15 mouse cellular contexts compared by ENCODE assay signal in the genomic region with DNA sequence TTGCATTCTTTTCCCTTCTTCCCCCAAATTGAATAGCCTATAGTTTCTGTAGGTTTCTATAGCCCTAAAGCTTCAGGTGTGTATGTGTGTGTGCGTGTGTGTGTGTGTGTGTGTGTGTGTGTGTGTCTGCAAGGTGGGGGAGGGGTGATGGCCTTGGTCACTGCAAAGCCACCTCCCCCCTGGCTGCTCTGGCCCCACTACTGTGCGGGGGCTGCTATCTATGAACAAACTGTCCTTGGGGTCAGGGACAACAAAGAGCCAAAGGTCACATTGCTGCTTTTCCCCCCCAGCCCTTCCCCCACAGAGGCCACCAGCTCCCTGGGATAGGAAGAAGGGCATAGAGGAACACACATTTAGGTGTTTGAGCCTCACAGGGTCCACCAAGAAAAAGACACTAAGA. TPM values are rescaled to one million over a fixed set of nuclear protein-coding genes. Genes with fewer than 3 reads are reported as not detected.
DNase-seq lines count a peak whose midpoint lies in the region; ATAC-seq and TF ChIP-seq lines count a peak whose summit lies in the region.
"Had no signal": no experiment of that assay in that cellular context is flagged by ENCODE, and none has a peak within 500 bp of the region (broad histone marks: within the 10 kb centered on the region; RNA-seq: fewer than 3 reads in every experiment).

No protein-coding gene starts in this region.

- no peaks in the 10 kb centered on the region for H3K36me3 ChIP-seq in heart, postnatal 0 days (replicated peaks; ENCODE audit: control insufficient read depth, insufficient read depth, low read length)
- no peaks in the 10 kb centered on the region; the same call in 1 of the 2 replicates for H3K36me3 ChIP-seq in limb, embryonic 13.5 days
- peaks cover 3% of the 10 kb centered on the region; the same call in 1 of the 2 replicates for H3K36me3 ChIP-seq in liver, postnatal 0 days (replicated peaks; ENCODE audit: insufficient read depth, low read length)
- H3K36me3 ChIP-seq: midbrain, embryonic 13.5 days had no signal

- TF ChIP-seq EP300 in heart, postnatal 0 days (IDR thresholded peaks at IDR 0.05; ENCODE audit: low read depth), result no peak
- peak; percentile 63 for TF ChIP-seq EP300 in liver, postnatal 0 days (IDR thresholded peaks at IDR 0.05; ENCODE audit: low read depth)

- H3K4me1 ChIP-seq in heart, postnatal 0 days (ENCODE audit: control insufficient read depth, insufficient read depth), result 0 out of 2 replicates have a peak, but pooled peaks cover 6% of the 10 kb centered on the region
- H3K4me1 ChIP-seq in limb, embryonic 13.5 days, result peaks cover 26% of the 10 kb centered on the region
- peaks cover 26% of the 10 kb centered on the region for H3K4me1 ChIP-seq in liver, postnatal 0 days (ENCODE audit: insufficient read depth)
- H3K4me1 ChIP-seq in lung, adult 2 months (ENCODE audit: control insufficient read depth, insufficient read depth, low read length), result no peaks in the 10 kb centered on the region

- 36% methylated on average over 2 of the region's 2 CpGs for WGBS in heart, postnatal 0 days
- WGBS in limb, embryonic 13.5 days, result 29% methylated on average over 2 of the region's 2 CpGs
- 21% methylated on average over 2 of the region's 2 CpGs for WGBS in liver, postnatal 0 days (ENCODE audit: insufficient replicate concordance)
- 51% methylated on average over 2 of the region's 2 CpGs for WGBS in lung, adult 2 months

- H3K27me3 ChIP-seq in heart, postnatal 0 days (ENCODE audit: control insufficient read depth, insufficient read depth, low read length), result no peaks in the 10 kb centered on the region
- no peaks in the 10 kb centered on the region for H3K27me3 ChIP-seq in limb, embryonic 13.5 days
- no peaks in the 10 kb centered on the region for H3K27me3 ChIP-seq in liver, postnatal 0 days (ENCODE audit: insufficient read depth, low read length)
- H3K27me3 ChIP-seq: midbrain, embryonic 13.5 days had no signal

- no peak overlapping the region for H3K4me3 ChIP-seq in heart, postnatal 0 days (ENCODE audit: low read depth, low read length)
- peak overlapping the region; percentile 41; the same call in 1 of the 2 replicates for H3K4me3 ChIP-seq in limb, embryonic 13.5 days
- H3K4me3 ChIP-seq in liver, postnatal 0 days (ENCODE audit: low read depth, low read length), result no peak overlapping the region
- no peak overlapping the region for H3K4me3 ChIP-seq in lung, adult 2 months (replicated peaks; ENCODE audit: extremely low read depth, low read depth, low read length)

- no peak for TF ChIP-seq CTCF in heart, postnatal 0 days (IDR thresholded peaks at IDR 0.05; ENCODE audit: low read depth)
- TF ChIP-seq CTCF in liver, postnatal 0 days (IDR thresholded peaks at IDR 0.05; ENCODE audit: low read depth), result no peak
- TF ChIP-seq CTCF in lung, adult 2 months (IDR thresholded peaks at IDR 0.05; ENCODE audit: insufficient read depth, low read length), result no peak

- peak; percentile 52 to 58 for DNase-seq in adrenal gland, adult (ENCODE audit: inconsistent age in 2 of 2, low spot score in 1 of 2)
- no peak for DNase-seq in adrenal gland, adult 8-10 months
- DNase-seq in heart, postnatal 0 days (ENCODE audit: low spot score), result no peak
- DNase-seq in heart, adult 11 months, result no peak
- peak; percentile 71 for DNase-seq in liver, postnatal 0 days
- no peak for DNase-seq in thymus, postnatal 25 days
- no peak for DNase-seq in lung, adult 2 months
- DNase-seq: layer of hippocampus, postnatal 36 days had no signal

- no peak overlapping the region for H3K27ac ChIP-seq in heart, postnatal 0 days (ENCODE audit: low read depth)
- H3K27ac ChIP-seq in limb, embryonic 13.5 days, result peak overlapping the region; percentile 74; the same call in 1 of the 2 replicates
- peak overlapping the region; percentile 95 for H3K27ac ChIP-seq in liver, postnatal 0 days (ENCODE audit: low read depth)
- H3K27ac ChIP-seq: midbrain, embryonic 13.5 days had no signal

- no peak for ATAC-seq in heart, postnatal 0 days (ENCODE audit: insufficient read depth, low read depth)
- ATAC-seq in limb, embryonic 13.5 days (ENCODE audit: low FRiP score, low read depth), result no peak
- peak; percentile 51 for ATAC-seq in liver, postnatal 0 days

- TF ChIP-seq POLR2A in lung, adult 2 months (IDR thresholded peaks at IDR 0.05; ENCODE audit: borderline replicate concordance, extremely low read depth, low read depth, low read length), result no peak

- H3K9ac ChIP-seq in heart, postnatal 0 days (replicated peaks; ENCODE audit: low read depth, low read length), result peak overlapping the region; percentile 56; the same call in 1 of the 2 replicates
- H3K9ac ChIP-seq in limb, embryonic 13.5 days, result no peak overlapping the region
- H3K9ac ChIP-seq in liver, postnatal 0 days (replicated peaks), result no peak overlapping the region

- no peaks in the 10 kb centered on the region for H3K9me3 ChIP-seq in heart, postnatal 0 days (replicated peaks; ENCODE audit: control insufficient read depth, low read length)
- no peaks in the 10 kb centered on the region for H3K9me3 ChIP-seq in limb, embryonic 13.5 days
- H3K9me3 ChIP-seq in liver, postnatal 0 days (ENCODE audit: low read length), result no peaks in the 10 kb centered on the region
- H3K9me3 ChIP-seq: midbrain, embryonic 13.5 days had no signal

- H3K4me2 ChIP-seq in heart, postnatal 0 days (ENCODE audit: low read depth, low read length), result no peak overlapping the region
- peak overlapping the region; percentile 73; the same call in 1 of the 2 replicates for H3K4me2 ChIP-seq in limb, embryonic 13.5 days (replicated peaks)
- peak overlapping the region; percentile 69 for H3K4me2 ChIP-seq in liver, postnatal 0 days (ENCODE audit: low read depth, low read length)

RNA-seq across cellular contexts. Expression of a gene that starts 9.0 kb away (rescaled TPM):
- total RNA-seq in adrenal gland, adult 8-10 months (2022), result 10 to 100 TPM; 49.0 to 52.8 (median 50.9) TPM
- total RNA-seq in heart, postnatal 0 days (2014; rRNA removed; ENCODE audit: low replicate concordance), result 50.0 and 51.3 TPM in 2 replicates
- polyA plus RNA-seq in heart, postnatal 0 days (2015; fragmentation: Nextera tagmentation; extraction: Ambion mirVana), result 7.1 and 7.3 TPM in 2 replicates
- 26.3 and 26.9 TPM in 2 replicates for polyA plus RNA-seq in limb, embryonic 13.5 days (2015; fragmentation: Nextera tagmentation; extraction: Ambion mirVana)
- 6.3 and 8.8 TPM in 2 replicates for polyA plus RNA-seq in liver, postnatal 0 days (2015; fragmentation: Nextera tagmentation; extraction: Ambion mirVana)
- 34.7 and 39.9 TPM in 2 replicates for polyA plus RNA-seq in lung, adult 2 months (2012; rRNA removed)

RNA-seq across cellular contexts. Expression of a gene that starts 10.5 kb away (rescaled TPM):
- total RNA-seq in adrenal gland, adult 8-10 months (2022), result under 1 TPM in 1 of 4 experiments, not detected in 3; 0.12 TPM
- not detected in 2 replicates for total RNA-seq in heart, postnatal 0 days (2014; rRNA removed; ENCODE audit: low replicate concordance)
- 0.11 TPM in 1 of 2 replicates, not detected in the other for polyA plus RNA-seq in heart, postnatal 0 days (2015; fragmentation: Nextera tagmentation; extraction: Ambion mirVana)
- polyA plus RNA-seq in limb, embryonic 13.5 days (2015; fragmentation: Nextera tagmentation; extraction: Ambion mirVana), result 3.5 and 4.1 TPM in 2 replicates
- polyA plus RNA-seq in liver, postnatal 0 days (2015; fragmentation: Nextera tagmentation; extraction: Ambion mirVana), result 61.0 and 84.0 TPM in 2 replicates
- 0.39 and 0.60 TPM in 2 replicates for polyA plus RNA-seq in lung, adult 2 months (2012; rRNA removed)
- total RNA-seq: adrenal gland, adult 2 months; heart, adult 18-20 months; layer of hippocampus, postnatal 36 days had no signal
- polyA plus RNA-seq: cortical plate, adult 2 months; hindbrain, embryonic 16.5 days; midbrain, embryonic 13.5 days had no signal

RNA-seq across cellular contexts. Expression of a gene that starts 11.3 kb away (rescaled TPM):
- total RNA-seq in adrenal gland, adult 8-10 months (2022), result 100 to 1,000 TPM; 110 to 113 (median 111) TPM
- 68.8 and 72.0 TPM in 2 replicates for total RNA-seq in heart, postnatal 0 days (2014; rRNA removed; ENCODE audit: low replicate concordance)
- 14.6 and 16.7 TPM in 2 replicates for polyA plus RNA-seq in heart, postnatal 0 days (2015; fragmentation: Nextera tagmentation; extraction: Ambion mirVana)
- polyA plus RNA-seq in limb, embryonic 13.5 days (2015; fragmentation: Nextera tagmentation; extraction: Ambion mirVana), result 33.6 and 37.8 TPM in 2 replicates
- polyA plus RNA-seq in liver, postnatal 0 days (2015; fragmentation: Nextera tagmentation; extraction: Ambion mirVana), result 6.9 and 7.1 TPM in 2 replicates
- polyA plus RNA-seq in lung, adult 2 months (2012; rRNA removed), result 69.3 and 76.1 TPM in 2 replicates

RNA-seq across cellular contexts. Expression of a gene that starts 21.8 kb away (rescaled TPM):
- 10 to 100 TPM; 11.4 to 18.0 (median 15.5) TPM for total RNA-seq in adrenal gland, adult 8-10 months (2022)
- total RNA-seq in heart, postnatal 0 days (2014; rRNA removed; ENCODE audit: low replicate concordance), result 0.08 and 0.34 TPM in 2 replicates
- 0.79 and 1.2 TPM in 2 replicates for polyA plus RNA-seq in heart, postnatal 0 days (2015; fragmentation: Nextera tagmentation; extraction: Ambion mirVana)
- polyA plus RNA-seq in limb, embryonic 13.5 days (2015; fragmentation: Nextera tagmentation; extraction: Ambion mirVana), result 5.2 and 6.3 TPM in 2 replicates
- polyA plus RNA-seq in liver, postnatal 0 days (2015; fragmentation: Nextera tagmentation; extraction: Ambion mirVana), result 0.39 and 0.55 TPM in 2 replicates
- polyA plus RNA-seq in lung, adult 2 months (2012; rRNA removed), result 7.2 and 10.2 TPM in 2 replicates

RNA-seq across cellular contexts. Expression of a gene that starts 25.7 kb away (rescaled TPM):
- not detected for total RNA-seq in adrenal gland, adult 8-10 months (2022)
- not detected in 2 replicates for total RNA-seq in heart, postnatal 0 days (2014; rRNA removed; ENCODE audit: low replicate concordance)
- polyA plus RNA-seq in heart, postnatal 0 days (2015; fragmentation: Nextera tagmentation; extraction: Ambion mirVana), result not detected in 2 replicates
- not detected in 2 replicates for polyA plus RNA-seq in limb, embryonic 13.5 days (2015; fragmentation: Nextera tagmentation; extraction: Ambion mirVana)
- not detected in 2 replicates for polyA plus RNA-seq in liver, postnatal 0 days (2015; fragmentation: Nextera tagmentation; extraction: Ambion mirVana)
- 0.07 and 0.09 TPM in 2 replicates for polyA plus RNA-seq in lung, adult 2 months (2012; rRNA removed)
- total RNA-seq: adrenal gland, adult 2 months; heart, adult 18-20 months had no signal
- polyA plus RNA-seq: adrenal gland, adult 2 months; lung, postnatal 0 days had no signal

Comparison
In these comparisons a context has a peak if more than half of its experiments do, and no peak if none do; other contexts are left out.
1. DNase-seq: peak in adrenal gland, adult (2 of 2) and liver, postnatal 0 days (single experiment); none in adrenal gland, adult 8-10 months (single experiment), heart, postnatal 0 days (single experiment), heart, adult 11 months (single experiment), thymus, postnatal 25 days (single experiment) and lung, adult 2 months (single experiment).
2. RNA of a gene that starts 10.5 kb away (polyA plus RNA-seq): 61.0 to 84.0 TPM in liver, postnatal 0 days; 3.5 to 4.1 TPM in limb, embryonic 13.5 days, 0.39 to 0.60 TPM in lung, adult 2 months and 0.11 TPM in heart, postnatal 0 days; every median in the first group is over 10 times any median in the second.